Mouse (Mus musculus) myocyte (in vitro differentiated cells): Measurements from ENCODE around the gene Cpa2.

Source experiments
- CEBPB ChIP-seq: IDR thresholded peaks from 2 replicates; pipeline ENCODE4 v1.6.1; 2011; ENCODE audit warnings: mild to moderate bottlenecking, moderate library complexity; ENCODE audit not compliant: poor library complexity, insufficient read depth, severe bottlenecking
- E2F4 ChIP-seq: IDR thresholded peaks from one replicate; pipeline ENCODE4 v1.6.1; 2011; ENCODE audit warnings: mild to moderate bottlenecking, control low read depth, moderate library complexity; ENCODE audit not compliant: insufficient read depth
- POLR2A ChIP-seq: IDR thresholded peaks from one replicate; pipeline ENCODE4 v1.6.1; 2011; ENCODE audit warnings: low read depth, mild to moderate bottlenecking, control low read depth, moderate library complexity; ENCODE audit not compliant: insufficient read length
- POLR2AphosphoS2 ChIP-seq: IDR thresholded peaks from one replicate; pipeline ENCODE4 v1.6.1; 2011; ENCODE audit warnings: low read depth, control low read depth; ENCODE audit not compliant: insufficient read length
- SRF ChIP-seq: IDR thresholded peaks from one replicate; pipeline ENCODE4 v1.6.1; 2011; ENCODE audit warnings: low read depth; ENCODE audit not compliant: control insufficient read depth, insufficient read length
- TCF3 ChIP-seq: IDR thresholded peaks from one replicate; pipeline ENCODE4 v1.6.1; 2011; ENCODE audit warnings: low read depth, control low read depth; ENCODE audit not compliant: insufficient read length
- USF1 ChIP-seq: IDR thresholded peaks from one replicate; pipeline ENCODE4 v1.6.1; 2011; ENCODE audit warnings: low read depth, mild to moderate bottlenecking, control low read depth, moderate library complexity

DNA sequence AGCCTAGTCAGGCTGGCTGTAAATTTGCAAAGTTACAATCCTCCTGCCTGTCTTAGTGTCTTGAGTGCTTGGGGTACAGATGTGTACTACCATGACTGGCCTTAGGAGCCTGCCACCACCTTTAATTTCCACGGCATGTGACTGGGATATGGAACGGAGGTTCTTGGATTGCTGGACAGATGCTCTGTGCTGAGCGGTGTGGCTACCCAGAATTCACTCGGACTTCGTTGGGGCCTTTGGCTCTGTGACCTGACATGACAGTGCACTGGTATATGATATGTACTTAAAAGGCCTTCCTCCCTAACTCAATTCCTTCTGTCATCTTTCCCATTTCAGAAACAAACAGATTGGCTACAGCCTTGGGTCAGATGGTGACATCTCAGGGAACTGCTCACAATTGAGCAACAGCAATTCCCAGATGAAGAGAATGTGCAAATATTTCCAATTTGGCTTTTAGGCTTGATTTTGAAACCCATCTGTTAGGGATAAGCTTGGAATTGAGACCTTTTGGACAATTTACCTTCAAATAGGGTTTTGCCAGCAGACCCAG, 13.3 kb downstream of the Cpa2 start:
- no peak for TF ChIP-seq POLR2A
- no peak for TF ChIP-seq E2F4
- TF ChIP-seq USF1, result no peak
- TF ChIP-seq POLR2AphosphoS2, result no peak
- TF ChIP-seq CEBPB, result no peak
- TF ChIP-seq TCF3, result no peak
- TF ChIP-seq SRF, result no peak
